Mouse (Mus musculus): ENCODE results near the gene Spsb4. TPM values are rescaled to one million over a fixed set of nuclear protein-coding genes. Genes with fewer than 3 reads are reported as not detected.
A peak's percentile ranks its signal among the peaks of the same experiment; 100 is the strongest.

The Spsb4 gene
- polyA plus RNA-seq, 1 experiment from 2014 or later: 1.2 TPM

DNA sequence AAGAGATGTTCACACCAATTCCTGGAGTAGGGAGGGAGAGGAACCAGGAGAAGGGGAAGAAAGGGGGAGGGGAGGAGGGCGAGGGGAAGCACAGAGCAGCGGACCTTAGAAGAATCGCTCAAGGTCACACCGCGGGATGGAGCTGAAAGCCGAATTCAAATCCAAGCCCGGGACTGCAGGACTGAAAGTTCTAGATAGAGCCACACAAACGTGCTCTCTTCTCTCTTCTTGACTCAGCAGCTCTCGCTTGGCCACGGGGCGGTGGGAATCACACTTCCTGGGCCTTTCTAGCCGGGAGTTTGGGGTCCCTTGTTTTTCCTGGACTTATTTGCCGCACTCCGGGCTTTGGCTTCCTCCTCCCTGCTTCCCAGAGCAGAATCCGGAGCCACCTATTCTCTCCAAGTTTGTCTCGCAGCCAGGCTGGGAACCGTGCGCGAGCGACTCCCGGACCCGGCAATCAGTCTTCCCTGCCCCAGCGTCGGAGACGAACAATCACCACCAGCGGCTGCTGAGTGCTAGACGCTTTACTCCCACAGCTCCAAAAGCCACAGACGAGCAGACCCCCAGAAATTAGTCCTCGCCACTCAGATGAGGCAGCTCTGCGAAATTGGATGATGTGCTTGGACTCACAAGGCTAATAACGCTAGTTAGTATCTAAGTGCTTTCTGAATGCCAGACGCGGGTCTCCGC is 1.4 kb downstream of the Spsb4 start:
- peak overlapping the region; percentile 49 for H3K4me3 ChIP-seq (replicated peaks)
- peaks cover 58% of the 10 kb centered on the region for H3K27me3 ChIP-seq
- WGBS (ENCODE audit: insufficient replicate concordance): 2% methylated on average over 34 of the region's 34 CpGs
- H3K9me3 ChIP-seq (replicated peaks): no peaks in the 10 kb centered on the region
- no peak overlapping the region for H3K27ac ChIP-seq (replicated peaks)
- peaks cover 2% of the 10 kb centered on the region; the same call in 1 of the 2 replicates for H3K4me1 ChIP-seq (replicated peaks)
- no peak for ATAC-seq (ENCODE audit: insufficient read depth)
- peak overlapping the region; percentile 72 for H3K4me2 ChIP-seq
- no peaks in the 10 kb centered on the region for H3K36me3 ChIP-seq (replicated peaks)
- H3K9ac ChIP-seq: no peak overlapping the region

- no peak overlapping the region for H3K4me3 ChIP-seq (replicated peaks)
- H3K27ac ChIP-seq (replicated peaks): no peak overlapping the region
- peaks cover 2% of the 10 kb centered on the region; the same call in 1 of the 2 replicates for H3K4me1 ChIP-seq (replicated peaks)
- no peak for ATAC-seq (ENCODE audit: insufficient read depth)
- no peak overlapping the region for H3K9ac ChIP-seq
- H3K27me3 ChIP-seq: peaks cover 58% of the 10 kb centered on the region
- H3K4me2 ChIP-seq: no peak overlapping the region
- H3K9me3 ChIP-seq (replicated peaks): no peaks in the 10 kb centered on the region
- 50% methylated on average over 6 of the region's 6 CpGs for WGBS (ENCODE audit: insufficient replicate concordance)
- no peaks in the 10 kb centered on the region for H3K36me3 ChIP-seq (replicated peaks)
These were observed 2.9 kb downstream of the Spsb4 start for GRCm38 (mm10) chr9:97015751-97016150.

DNA sequence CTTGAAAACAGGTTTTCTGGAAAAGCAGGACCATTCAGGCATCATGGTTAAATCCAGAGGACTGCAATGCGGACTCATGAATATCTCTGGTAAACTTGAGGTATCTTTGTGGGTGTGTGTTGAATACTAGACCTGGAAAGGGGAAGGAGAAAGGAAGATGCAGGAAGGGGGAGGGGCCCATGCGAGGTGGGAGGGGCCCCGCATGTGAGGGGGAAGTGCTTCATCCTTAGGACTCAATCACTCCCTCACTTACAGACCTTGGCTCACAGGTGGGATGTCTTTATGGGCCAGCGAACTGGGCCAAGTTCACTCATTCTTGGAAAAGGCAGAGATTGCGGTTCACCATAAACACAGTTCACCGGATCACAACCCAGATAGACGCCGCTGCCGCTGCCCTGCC is 4.9 kb downstream of the Spsb4 start:
- Histone ChIP-seq H3K9me3 (replicated peaks) (0 out of 2 replicates have a peak, but pooled peaks cover 4% of the 10 kb centered on the region), H3K4me1 (replicated peaks) (peaks cover 2% of the 10 kb centered on the region; the same call in 1 of the 2 replicates), H3K4me3 (replicated peaks) (no peak overlapping the region), H3K36me3 (replicated peaks) (no peaks in the 10 kb centered on the region), H3K9ac (no peak overlapping the region), H3K27ac (replicated peaks) (no peak overlapping the region), H3K4me2 (no peak overlapping the region), H3K27me3 (peaks cover 40% of the 10 kb centered on the region)
- no peak for ATAC-seq (ENCODE audit: insufficient read depth)
- 74% methylated on average over 9 of the region's 9 CpGs for WGBS (ENCODE audit: insufficient replicate concordance)

DNA sequence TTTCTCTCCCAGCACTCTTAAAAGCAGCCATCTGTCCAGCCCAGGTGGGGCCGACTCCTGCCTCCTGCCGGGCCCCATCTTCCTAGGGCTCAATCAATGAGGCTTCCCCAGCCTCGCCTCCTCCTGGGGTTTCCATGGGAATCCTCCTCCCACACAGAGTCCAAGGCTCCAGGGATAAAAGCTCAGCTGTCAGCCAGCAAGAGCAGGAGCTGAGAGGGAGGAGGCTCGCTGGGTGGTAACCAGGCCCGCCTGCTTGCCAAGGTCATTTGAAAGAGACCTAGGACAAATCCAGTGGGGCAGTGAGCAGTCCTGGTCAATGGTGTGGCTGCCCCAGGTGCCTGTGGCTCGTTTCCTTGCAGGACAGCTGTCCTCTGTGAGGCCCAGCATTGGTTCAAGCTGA is 5.5 kb downstream of the Spsb4 start:
- no peak overlapping the region for H3K27ac ChIP-seq (replicated peaks)
- H3K4me1 ChIP-seq (replicated peaks): peaks cover 2% of the 10 kb centered on the region; the same call in 1 of the 2 replicates
- peaks cover 35% of the 10 kb centered on the region for H3K27me3 ChIP-seq
- no peak overlapping the region for H3K9ac ChIP-seq
- H3K4me3 ChIP-seq (replicated peaks): no peak overlapping the region
- H3K9me3 ChIP-seq (replicated peaks): 0 out of 2 replicates have a peak, but pooled peaks cover 4% of the 10 kb centered on the region
- WGBS (ENCODE audit: insufficient replicate concordance): 33% methylated on average over 6 of the region's 6 CpGs
- 0 out of 2 replicates have a peak, but pooled peaks have one; percentile 18 for ATAC-seq (ENCODE audit: insufficient read depth)
- H3K4me2 ChIP-seq: no peak overlapping the region
- no peaks in the 10 kb centered on the region for H3K36me3 ChIP-seq (replicated peaks)

DNA sequence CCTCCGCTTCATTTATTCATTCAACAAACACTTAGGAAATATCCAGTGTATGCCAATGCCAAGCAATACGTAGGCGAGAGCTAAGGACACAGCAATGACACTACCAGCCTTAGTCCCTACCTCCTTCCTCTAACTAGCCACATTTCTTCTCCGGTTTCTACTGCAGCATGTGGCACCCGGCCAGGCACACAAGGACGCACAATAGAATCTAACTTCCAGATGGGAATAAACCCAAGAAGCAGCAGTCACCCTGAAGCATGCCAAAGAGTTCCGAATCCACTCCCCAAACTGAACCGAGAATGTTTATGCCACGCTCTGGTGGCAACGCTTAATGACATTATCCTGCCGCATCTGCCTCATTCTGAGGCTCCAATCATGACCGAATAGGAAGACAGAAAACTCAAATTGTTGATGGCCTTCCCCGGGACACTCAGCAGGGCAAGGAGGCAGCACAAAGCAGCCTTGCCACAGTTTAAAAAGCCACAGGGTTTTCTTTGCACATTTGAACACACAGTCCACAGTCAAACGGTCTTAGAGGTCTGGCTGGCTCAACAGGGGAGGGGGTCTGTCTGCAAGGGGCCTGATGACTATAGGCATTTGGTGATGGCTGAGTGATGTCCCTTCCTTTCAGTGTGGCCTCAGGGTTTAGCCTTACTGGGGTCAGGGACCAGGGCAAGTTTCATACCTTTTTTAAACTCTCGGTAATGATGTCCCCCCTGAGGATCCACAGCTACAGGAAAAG is 7.0 kb downstream of the Spsb4 start:
- H3K36me3 ChIP-seq (replicated peaks): no peaks in the 10 kb centered on the region
- H3K4me1 ChIP-seq (replicated peaks): 0 out of 2 replicates have a peak, but pooled peaks cover 2% of the 10 kb centered on the region
- WGBS (ENCODE audit: insufficient replicate concordance): 71% methylated on average over 15 of the region's 15 CpGs
- 0 out of 2 replicates have a peak, but pooled peaks cover 4% of the 10 kb centered on the region for H3K9me3 ChIP-seq (replicated peaks)
- no peak overlapping the region for H3K4me2 ChIP-seq
- H3K4me3 ChIP-seq (replicated peaks): no peak overlapping the region
- ATAC-seq (ENCODE audit: insufficient read depth): no peak
- no peak overlapping the region for H3K27ac ChIP-seq (replicated peaks)
- no peak overlapping the region for H3K9ac ChIP-seq
- peaks cover 19% of the 10 kb centered on the region for H3K27me3 ChIP-seq

DNA sequence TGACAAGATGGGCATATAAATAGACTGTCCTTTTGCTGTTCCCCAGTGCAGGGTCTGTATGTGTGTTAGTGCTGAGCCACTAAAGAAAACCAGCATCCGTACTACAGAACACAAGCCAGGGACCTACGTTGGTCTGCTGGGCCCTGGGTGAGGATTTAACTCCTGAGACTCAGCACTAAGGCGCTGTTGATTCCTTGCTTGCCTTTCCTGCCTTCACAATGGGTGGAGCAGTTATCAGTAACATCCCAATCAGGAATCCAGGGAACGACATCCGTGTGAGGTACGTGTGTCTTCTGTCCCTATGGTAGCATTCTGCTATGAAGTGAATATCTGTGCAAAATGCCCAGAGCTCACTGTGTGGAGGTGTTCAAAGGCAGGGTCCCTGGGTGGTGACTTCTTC is 8.2 kb downstream of the Spsb4 start:
- WGBS (ENCODE audit: insufficient replicate concordance): 74% methylated on average over 6 of the region's 6 CpGs
- H3K4me1 ChIP-seq (replicated peaks): no peaks in the 10 kb centered on the region
- no peak overlapping the region for H3K9ac ChIP-seq
- H3K27me3 ChIP-seq: peaks cover 9% of the 10 kb centered on the region
- H3K4me3 ChIP-seq (replicated peaks): no peak overlapping the region
- H3K27ac ChIP-seq (replicated peaks): no peak overlapping the region
- H3K9me3 ChIP-seq (replicated peaks): 0 out of 2 replicates have a peak, but pooled peaks cover 4% of the 10 kb centered on the region
- no peak for ATAC-seq (ENCODE audit: insufficient read depth)
- H3K4me2 ChIP-seq: no peak overlapping the region
- no peaks in the 10 kb centered on the region for H3K36me3 ChIP-seq (replicated peaks)

DNA sequence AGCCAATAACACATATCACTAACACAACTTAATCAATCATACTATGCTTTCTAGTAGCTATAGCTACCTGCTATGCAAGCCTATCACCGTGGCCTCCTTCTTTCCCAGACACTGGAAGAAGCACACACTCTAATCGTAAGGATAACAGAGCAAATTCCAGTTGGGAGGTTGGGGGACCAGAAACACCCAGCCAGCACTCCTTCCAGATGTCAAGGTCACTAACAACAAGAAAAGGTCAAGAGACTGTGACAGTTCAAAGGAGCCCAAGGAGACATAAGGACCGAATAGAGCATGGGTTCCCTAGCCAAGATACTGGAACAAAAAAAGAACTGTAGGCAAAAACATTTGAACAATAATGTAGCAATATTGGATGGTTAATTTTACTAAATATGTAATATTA is 13.9 kb downstream of the Spsb4 start:
- H3K36me3 ChIP-seq (replicated peaks): no peaks in the 10 kb centered on the region
- H3K27ac ChIP-seq (replicated peaks): no peak overlapping the region
- 58% methylated on average over 3 of the region's 3 CpGs for WGBS (ENCODE audit: insufficient replicate concordance)
- no peak overlapping the region for H3K9ac ChIP-seq
- no peak overlapping the region for H3K4me3 ChIP-seq (replicated peaks)
- no peaks in the 10 kb centered on the region for H3K27me3 ChIP-seq
- ATAC-seq (ENCODE audit: insufficient read depth): no peak
- H3K4me1 ChIP-seq (replicated peaks): no peaks in the 10 kb centered on the region
- H3K9me3 ChIP-seq (replicated peaks): 0 out of 2 replicates have a peak, but pooled peaks cover 4% of the 10 kb centered on the region
- H3K4me2 ChIP-seq: no peak overlapping the region

DNA sequence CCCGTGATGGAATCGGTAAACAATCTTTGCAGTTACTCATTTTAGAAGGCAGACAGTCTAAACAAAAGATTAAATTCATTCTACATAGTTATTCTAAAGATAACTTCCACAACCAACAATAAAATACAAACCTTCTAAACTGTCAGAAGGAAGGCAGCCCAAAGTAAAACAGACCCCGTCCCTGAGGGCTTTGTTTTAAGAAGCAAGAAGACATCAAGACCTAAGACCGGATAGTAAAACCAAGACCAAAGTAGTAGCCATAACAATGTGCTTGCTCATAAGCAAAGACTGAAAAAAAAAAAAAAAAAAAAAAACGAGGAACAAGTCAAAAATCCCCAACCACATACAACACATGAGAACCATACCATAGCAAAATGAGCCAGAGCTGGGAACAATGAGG is 15.5 kb downstream of the Spsb4 start:
- no peak overlapping the region for H3K27ac ChIP-seq (replicated peaks)
- no peaks in the 10 kb centered on the region for H3K27me3 ChIP-seq
- H3K4me2 ChIP-seq: no peak overlapping the region
- no peaks in the 10 kb centered on the region for H3K9me3 ChIP-seq (replicated peaks)
- H3K36me3 ChIP-seq (replicated peaks): no peaks in the 10 kb centered on the region
- no peak for ATAC-seq (ENCODE audit: insufficient read depth)
- H3K4me1 ChIP-seq (replicated peaks): no peaks in the 10 kb centered on the region
- H3K4me3 ChIP-seq (replicated peaks): no peak overlapping the region
- WGBS (ENCODE audit: insufficient replicate concordance): 47% methylated on average over 5 of the region's 5 CpGs
- no peak overlapping the region for H3K9ac ChIP-seq

GRCm38 (mm10) chr9:97002654-97003053 is 16.0 kb downstream of the Spsb4 start:
- Histone ChIP-seq H3K9me3 (replicated peaks) (no peaks in the 10 kb centered on the region), H3K27ac (replicated peaks) (no peak overlapping the region), H3K9ac (no peak overlapping the region), H3K4me3 (replicated peaks) (no peak overlapping the region), H3K27me3 (no peaks in the 10 kb centered on the region), H3K36me3 (replicated peaks) (no peaks in the 10 kb centered on the region), H3K4me2 (no peak overlapping the region), H3K4me1 (replicated peaks) (no peaks in the 10 kb centered on the region)
- no peak for ATAC-seq (ENCODE audit: insufficient read depth)
- WGBS (ENCODE audit: insufficient replicate concordance): 65% methylated on average over 8 of the region's 8 CpGs

DNA sequence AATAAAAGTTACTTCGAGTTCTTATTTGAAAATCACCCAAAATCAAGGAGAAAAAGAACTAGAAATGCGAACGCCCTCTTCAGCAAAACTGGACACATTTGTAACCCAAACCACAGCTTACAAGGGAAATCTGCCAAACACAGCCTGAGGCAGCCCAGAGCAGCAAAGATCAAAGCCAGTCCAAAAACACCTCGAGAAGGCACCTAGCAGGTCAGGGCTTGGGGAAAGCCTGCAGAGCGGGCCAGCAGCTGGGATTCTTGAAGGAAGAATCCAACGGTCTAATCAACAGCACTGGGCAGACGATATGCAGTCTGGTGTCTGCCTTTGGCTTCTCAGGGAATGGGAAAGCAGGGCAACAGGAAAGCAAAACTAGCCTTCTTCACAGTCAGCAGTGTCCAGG is 16.6 kb downstream of the Spsb4 start:
- Histone ChIP-seq H3K36me3 (replicated peaks) (no peaks in the 10 kb centered on the region), H3K4me3 (replicated peaks) (no peak overlapping the region), H3K4me1 (replicated peaks) (no peaks in the 10 kb centered on the region), H3K9me3 (replicated peaks) (no peaks in the 10 kb centered on the region), H3K27ac (replicated peaks) (no peak overlapping the region), H3K4me2 (no peak overlapping the region), H3K9ac (no peak overlapping the region), H3K27me3 (no peaks in the 10 kb centered on the region)
- 51% methylated on average over 7 of the region's 7 CpGs for WGBS (ENCODE audit: insufficient replicate concordance)
- no peak for ATAC-seq (ENCODE audit: insufficient read depth)

GRCm38 (mm10) chr9:97001458-97001857 is 17.2 kb downstream of the Spsb4 start:
- no peak overlapping the region for H3K4me3 ChIP-seq (replicated peaks)
- no peak overlapping the region for H3K27ac ChIP-seq (replicated peaks)
- H3K36me3 ChIP-seq (replicated peaks): no peaks in the 10 kb centered on the region
- no peak overlapping the region for H3K9ac ChIP-seq
- H3K9me3 ChIP-seq (replicated peaks): no peaks in the 10 kb centered on the region
- no peaks in the 10 kb centered on the region for H3K27me3 ChIP-seq
- no peak overlapping the region for H3K4me2 ChIP-seq
- ATAC-seq (ENCODE audit: insufficient read depth): no peak
- WGBS (ENCODE audit: insufficient replicate concordance): 75% methylated on average over 10 of the region's 10 CpGs
- no peaks in the 10 kb centered on the region for H3K4me1 ChIP-seq (replicated peaks)

Measured in liver, embryonic 15.5 days (tissue).